Mouse (Mus musculus): ENCODE results near the gene Timeless. TPM values are rescaled to one million over a fixed set of nuclear protein-coding genes. Genes with fewer than 3 reads are reported as not detected.
"Not testable (repeated sequence)": the region's sequence is repeated elsewhere in the genome, so short reads cannot be mapped to it uniquely, and the experiment has no call there.

Timeless gene
- total RNA-seq, 1 experiment, result 69.7 TPM

- TF ChIP-seq MAFK (IDR thresholded peaks at IDR 0.05; ENCODE audit: insufficient read depth, low read depth, low read length) (no peak), HCFC1 (IDR thresholded peaks at IDR 0.05; ENCODE audit: borderline replicate concordance, insufficient read depth, low read length) (no peak), ZC3H11A (IDR thresholded peaks at IDR 0.05; ENCODE audit: borderline replicate concordance, low read depth, low read length) (no peak), CHD2 (IDR thresholded peaks at IDR 0.05; ENCODE audit: low read depth, low read length) (no peak), ZNF384 (IDR thresholded peaks at IDR 0.05; ENCODE audit: low read depth, low read length) (no peak)
Observed at GRCm38 (mm10) chr10:128256328-128256727, 24.5 kb downstream of the Timeless start.

GRCm38 (mm10) chr10:128258953-128259352, 27.1 kb downstream of the Timeless start:
- no peak for DNase-seq (ENCODE audit: low read depth, low spot score)
- Histone ChIP-seq H3K4me1 (ENCODE audit: control insufficient read depth in 2 of 2, insufficient read depth in 2 of 2, low read length in 2 of 2, poor library complexity in 1 of 2) (peaks cover 3 to 6% of the 10 kb centered on the region in 2 experiments; a peak in 2 of 4 replicates), H3K4me3 (ENCODE audit: insufficient read depth in 1 of 2, low read depth in 1 of 2, low read length in 2 of 2, poor library complexity in 1 of 2, severe bottlenecking in 1 of 2) (no peak overlapping the region), H3K9ac (ENCODE audit: insufficient read depth, low read depth, low read length, poor library complexity, severe bottlenecking) (no peak overlapping the region), H3K27ac (ENCODE audit: insufficient read depth, low read depth, low read length, poor library complexity, severe bottlenecking) (no peak overlapping the region), H3K36me3 (ENCODE audit: control insufficient read depth, insufficient read depth, low read length, poor library complexity, severe bottlenecking) (no peaks in the 10 kb centered on the region), H3K9me3 (ENCODE audit: control insufficient read depth, insufficient read depth, low read depth, low read length) (no peaks in the 10 kb centered on the region)
- in situ Hi-C loops (cut with MboI; ENCODE audit: low sequenced_read_pairs in 2 of 2, unreplicated experiment in 2 of 2), result no loop called here
- TF ChIP-seq HCFC1 (IDR thresholded peaks at IDR 0.05; ENCODE audit: borderline replicate concordance, insufficient read depth, low read length) (no peak), ZC3H11A (IDR thresholded peaks at IDR 0.05; ENCODE audit: borderline replicate concordance, low read depth, low read length) (no peak), CHD2 (IDR thresholded peaks at IDR 0.05; ENCODE audit: low read depth, low read length) (no peak), ZNF384 (IDR thresholded peaks at IDR 0.05; ENCODE audit: low read depth, low read length) (no peak), MAFK (IDR thresholded peaks at IDR 0.05; ENCODE audit: insufficient read depth, low read depth, low read length) (no peak)

More at GRCm38 (mm10) chr10:128256328-128256727, 24.5 kb downstream of the Timeless start:
- H3K4me3 ChIP-seq (ENCODE audit: insufficient read depth in 1 of 2, low read depth in 1 of 2, low read length in 2 of 2, poor library complexity in 1 of 2, severe bottlenecking in 1 of 2), result no peak overlapping the region
- H3K9me3 ChIP-seq (ENCODE audit: control insufficient read depth, insufficient read depth, low read depth, low read length), result no peaks in the 10 kb centered on the region
- peaks cover 12% of the 10 kb centered on the region for H3K36me3 ChIP-seq (ENCODE audit: control insufficient read depth, insufficient read depth, low read length, poor library complexity, severe bottlenecking)
- in situ Hi-C loops (cut with MboI; ENCODE audit: low sequenced_read_pairs in 2 of 2, unreplicated experiment in 2 of 2), result no loop called here
- no peak for DNase-seq (ENCODE audit: low read depth, low spot score)
- H3K9ac ChIP-seq (ENCODE audit: insufficient read depth, low read depth, low read length, poor library complexity, severe bottlenecking), result no peak overlapping the region
- H3K27ac ChIP-seq (ENCODE audit: insufficient read depth, low read depth, low read length, poor library complexity, severe bottlenecking), result no peak overlapping the region
- H3K4me1 ChIP-seq (ENCODE audit: control insufficient read depth in 2 of 2, insufficient read depth in 2 of 2, low read length in 2 of 2, poor library complexity in 1 of 2), result no peaks in the 10 kb centered on the region

- in situ Hi-C loops (cut with MboI; ENCODE audit: low sequenced_read_pairs in 2 of 2, unreplicated experiment in 2 of 2), result no loop called here
- no peak for TF ChIP-seq HCFC1 (IDR thresholded peaks at IDR 0.05; ENCODE audit: borderline replicate concordance, insufficient read depth, low read length)
- TF ChIP-seq MAFK (IDR thresholded peaks at IDR 0.05; ENCODE audit: insufficient read depth, low read depth, low read length), result no peak
- no peak for TF ChIP-seq CHD2 (IDR thresholded peaks at IDR 0.05; ENCODE audit: low read depth, low read length)
- no peak for TF ChIP-seq ZNF384 (IDR thresholded peaks at IDR 0.05; ENCODE audit: low read depth, low read length)
- TF ChIP-seq ZC3H11A (IDR thresholded peaks at IDR 0.05; ENCODE audit: borderline replicate concordance, low read depth, low read length), result no peak
- Histone ChIP-seq H3K4me1 (ENCODE audit: control insufficient read depth in 2 of 2, insufficient read depth in 2 of 2, low read length in 2 of 2, poor library complexity in 1 of 2) (peaks cover 3 to 6% of the 10 kb centered on the region in 2 experiments; a peak in 2 of 4 replicates), H3K27ac (ENCODE audit: insufficient read depth, low read depth, low read length, poor library complexity, severe bottlenecking) (no peak overlapping the region), H3K4me3 (ENCODE audit: insufficient read depth in 1 of 2, low read depth in 1 of 2, low read length in 2 of 2, poor library complexity in 1 of 2, severe bottlenecking in 1 of 2) (no peak overlapping the region), H3K36me3 (ENCODE audit: control insufficient read depth, insufficient read depth, low read length, poor library complexity, severe bottlenecking) (no peaks in the 10 kb centered on the region), H3K9ac (ENCODE audit: insufficient read depth, low read depth, low read length, poor library complexity, severe bottlenecking) (no peak overlapping the region), H3K9me3 (ENCODE audit: control insufficient read depth, insufficient read depth, low read depth, low read length) (no peaks in the 10 kb centered on the region)
- DNase-seq (ENCODE audit: low read depth, low spot score), result no peak
Observed at GRCm38 (mm10) chr10:128259946-128260345, 28.1 kb downstream of the Timeless start.

DNA sequence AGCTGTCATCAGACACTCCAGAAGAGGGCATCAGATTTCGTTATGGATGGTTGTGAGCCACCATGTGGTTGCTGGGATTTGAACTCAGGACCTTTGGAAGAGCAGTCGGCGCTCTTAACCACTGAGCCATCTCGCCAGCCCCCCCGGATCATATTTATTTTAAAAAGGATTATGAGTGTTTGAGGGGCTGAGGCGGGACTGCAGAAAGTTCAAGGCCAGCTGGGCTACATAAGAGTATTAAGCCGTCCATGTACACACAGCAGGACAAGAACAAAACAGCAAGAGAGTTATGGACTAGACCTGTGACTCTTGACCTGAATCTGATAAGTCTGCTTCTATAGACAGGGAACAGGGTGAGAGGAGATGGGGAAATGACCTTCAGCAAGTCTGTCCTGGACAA, 28.5 kb downstream of the Timeless start:
- H3K9me3 ChIP-seq (ENCODE audit: control insufficient read depth, insufficient read depth, low read depth, low read length); H3K9ac ChIP-seq (ENCODE audit: insufficient read depth, low read depth, low read length, poor library complexity, severe bottlenecking); H3K4me1 ChIP-seq (ENCODE audit: control insufficient read depth in 2 of 2, insufficient read depth in 2 of 2, low read length in 2 of 2, poor library complexity in 1 of 2); H3K36me3 ChIP-seq (ENCODE audit: control insufficient read depth, insufficient read depth, low read length, poor library complexity, severe bottlenecking); in situ Hi-C loops (cut with MboI; ENCODE audit: low sequenced_read_pairs in 2 of 2, unreplicated experiment in 2 of 2); DNase-seq (ENCODE audit: low read depth, low spot score); H3K4me3 ChIP-seq (ENCODE audit: insufficient read depth in 1 of 2, low read depth in 1 of 2, low read length in 2 of 2, poor library complexity in 1 of 2, severe bottlenecking in 1 of 2); H3K27ac ChIP-seq (ENCODE audit: insufficient read depth, low read depth, low read length, poor library complexity, severe bottlenecking): not testable (repeated sequence)

- no peaks in the 10 kb centered on the region for H3K9me3 ChIP-seq (ENCODE audit: control insufficient read depth, insufficient read depth, low read depth, low read length)
- TF ChIP-seq ZNF384 (IDR thresholded peaks at IDR 0.05; ENCODE audit: low read depth, low read length) (no peak), CHD2 (IDR thresholded peaks at IDR 0.05; ENCODE audit: low read depth, low read length) (no peak), HCFC1 (IDR thresholded peaks at IDR 0.05; ENCODE audit: borderline replicate concordance, insufficient read depth, low read length) (no peak), MAFK (IDR thresholded peaks at IDR 0.05; ENCODE audit: insufficient read depth, low read depth, low read length) (no peak), ZC3H11A (IDR thresholded peaks at IDR 0.05; ENCODE audit: borderline replicate concordance, low read depth, low read length) (no peak)
- H3K4me3 ChIP-seq (ENCODE audit: insufficient read depth in 1 of 2, low read depth in 1 of 2, low read length in 2 of 2, poor library complexity in 1 of 2, severe bottlenecking in 1 of 2), result peak overlapping the region; percentile 7 to 63; a peak in 2 of 4 replicates
- DNase-seq (ENCODE audit: low read depth, low spot score), result no peak
- H3K9ac ChIP-seq (ENCODE audit: insufficient read depth, low read depth, low read length, poor library complexity, severe bottlenecking), result no peak overlapping the region
- H3K27ac ChIP-seq (ENCODE audit: insufficient read depth, low read depth, low read length, poor library complexity, severe bottlenecking), result no peak overlapping the region
- H3K36me3 ChIP-seq (ENCODE audit: control insufficient read depth, insufficient read depth, low read length, poor library complexity, severe bottlenecking), result no peaks in the 10 kb centered on the region
- peaks cover 3 to 6% of the 10 kb centered on the region in 2 experiments; a peak in 2 of 4 replicates for H3K4me1 ChIP-seq (ENCODE audit: control insufficient read depth in 2 of 2, insufficient read depth in 2 of 2, low read length in 2 of 2, poor library complexity in 1 of 2)
- in situ Hi-C loops (cut with MboI; ENCODE audit: low sequenced_read_pairs in 2 of 2, unreplicated experiment in 2 of 2), result no loop called here
Observed at GRCm38 (mm10) chr10:128262300-128262699, 30.4 kb downstream of the Timeless start.
